Mouse (Mus musculus) CD8-positive naive resting alpha-beta T cell, adult 57 days (primary cell): ENCODE measurements around the gene Themis3. TPM values are rescaled to one million over a fixed set of nuclear protein-coding genes. Genes with fewer than 3 reads are reported as not detected.

Experiments used
- total RNA-seq: library from RNA; stranded (reverse); gene quantifications from one replicate; pipeline ENCODE4 v1.2.4, GENCODE M21; 2023

The Themis3 gene
- 0.86 TPM for total RNA-seq

DNA sequence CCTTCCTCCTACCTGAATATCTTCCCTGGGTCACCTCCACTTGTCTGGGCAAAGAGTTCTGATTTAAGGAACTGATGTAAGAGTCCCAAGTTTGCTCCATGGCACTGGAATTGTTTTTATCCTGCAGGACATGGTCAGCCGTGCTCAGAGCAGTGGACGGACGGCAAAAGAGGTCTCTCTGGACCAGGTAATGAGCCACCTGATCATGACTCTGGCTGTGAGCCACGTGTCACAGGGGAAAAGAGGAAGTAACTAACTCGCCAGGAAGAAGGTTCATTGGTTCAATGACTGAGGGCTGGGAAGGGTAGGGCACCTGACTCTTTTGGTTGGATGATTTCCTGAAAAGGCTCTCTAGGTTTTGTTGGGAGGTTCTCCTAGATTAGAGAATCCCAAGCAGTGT is at the start of gene Themis3:
Themis3 (minus strand) TSS at position 187 of the 400 bp plus-strand sequence.

GRCm38 (mm10) chr17:66519554-66520553 is 74.6 kb downstream of the Themis3 start, which contains the start of gene Rab12:
Gene Rab12, minus strand, starts transcription at chr17:66519729.

Other genes with a start within 250 kb of the Themis3 start
- gene Mtcl1, start 144.9 kb downstream of the Themis3 start, total RNA-seq, result not detected
- gene Rab12, start 74.9 kb downstream of the Themis3 start, total RNA-seq, result 50.2 TPM